Mouse (Mus musculus) ovary, postnatal 14 days (tissue): Measurements from ENCODE around the gene Eef1a1.
A peak's percentile ranks its signal among the peaks of the same experiment; 100 is the strongest.

Source experiments
- DNase-seq: peaks from one replicate; pipeline ENCODE4 v3.0.0; 2022; ENCODE audit warnings: low spot score

The Eef1a1 gene

GRCm38 (mm10) chr9:78476531-78477020 lies 12.4 kb downstream of the Eef1a1 start:
- DNase-seq, result no peak

- DNase-seq, result no peak
Observed at GRCm38 (mm10) chr9:78475873-78476272, 13.1 kb downstream of the Eef1a1 start.

- DNase-seq, result no peak
Observed at GRCm38 (mm10) chr9:78475383-78475780, 13.6 kb downstream of the Eef1a1 start.

- no peak for DNase-seq
Observed at GRCm38 (mm10) chr9:78474771-78475382, 14.1 kb downstream of the Eef1a1 start.

GRCm38 (mm10) chr9:78474270-78474669 lies 14.7 kb downstream of the Eef1a1 start:
- no peak for DNase-seq

- DNase-seq, result no peak
Observed at GRCm38 (mm10) chr9:78473588-78473987, 15.4 kb downstream of the Eef1a1 start.

- no peak for DNase-seq
Observed at GRCm38 (mm10) chr9:78465725-78466124, 23.2 kb downstream of the Eef1a1 start.

- DNase-seq, result no peak
Observed at GRCm38 (mm10) chr9:78463337-78463736, 25.6 kb downstream of the Eef1a1 start.

GRCm38 (mm10) chr9:78457026-78457425 lies 31.9 kb downstream of the Eef1a1 start:
- no peak for DNase-seq

- DNase-seq, result no peak
Observed at GRCm38 (mm10) chr9:78451382-78451781, 37.6 kb downstream of the Eef1a1 start.

- no peak for DNase-seq
Observed at GRCm38 (mm10) chr9:78450404-78450803, 38.5 kb downstream of the Eef1a1 start.

- DNase-seq, result peak; percentile 83
Observed at GRCm38 (mm10) chr9:78447973-78448873, 40.7 kb downstream of the Eef1a1 start, which contains the start of the genes Mto1 and Gm17324. Gene Mto1 (plus strand): TSS chr9:78448208. Gene Gm17324 (minus strand): TSS chr9:78448786.

- DNase-seq, result no peak
Observed at GRCm38 (mm10) chr9:78447606-78447972, 41.4 kb downstream of the Eef1a1 start.

GRCm38 (mm10) chr9:78442579-78443392 lies 46.2 kb downstream of the Eef1a1 start, which contains the start of gene Cgas:
Gene Cgas (minus strand): TSS chr9:78443237.
- peak; percentile 19 for DNase-seq

- DNase-seq, result no peak
Observed at GRCm38 (mm10) chr9:78442237-78442578, 46.7 kb downstream of the Eef1a1 start.

- DNase-seq, result no peak
Observed at GRCm38 (mm10) chr9:78439426-78439825, 49.5 kb downstream of the Eef1a1 start.

GRCm38 (mm10) chr9:78432471-78432870 lies 56.5 kb downstream of the Eef1a1 start:
- DNase-seq, result no peak

- DNase-seq, result no peak
Observed at GRCm38 (mm10) chr9:78430486-78430885, 58.5 kb downstream of the Eef1a1 start.

GRCm38 (mm10) chr9:78429551-78429950 lies 59.4 kb downstream of the Eef1a1 start:
- no peak for DNase-seq

GRCm38 (mm10) chr9:78428870-78429432 lies 60.0 kb downstream of the Eef1a1 start:
- DNase-seq, result no peak
